Mouse (Mus musculus) intestine, embryonic 16.5 days (tissue): ENCODE data around the gene Lrrc8b. TPM values are rescaled to one million over a fixed set of nuclear protein-coding genes. Genes with fewer than 3 reads are reported as not detected.

Source experiments
- ATAC-seq: fragments of 200-750 bp; cut with Nextera tagmentation; 2 replicates; pipeline ENCODE4 v1.8.0; 2017; ENCODE audit warnings: moderate TSS enrichment, moderate library complexity
- H3K27ac ChIP-seq: fragments of 300-500 bp; sonication (generic); 2 replicates; pipeline ENCODE4 v1.5.1; 2014; ENCODE audit warnings: mild to moderate bottlenecking, low read length
- H3K27me3 ChIP-seq: fragments of 300-500 bp; sonication (generic); replicated peaks from 2 replicates; pipeline ENCODE4 v1.6.1; 2014; ENCODE audit warnings: low read length, control low read depth, mixed read lengths; ENCODE audit not compliant: control insufficient read depth, insufficient read depth
- H3K36me3 ChIP-seq: fragments of 300-500 bp; sonication (generic); 2 replicates; pipeline ENCODE4 v1.6.1; 2014; ENCODE audit warnings: low read length, control low read depth; ENCODE audit not compliant: control insufficient read depth, insufficient read depth
- H3K4me1 ChIP-seq: fragments of 300-500 bp; sonication (generic); 2 replicates; pipeline ENCODE4 v1.6.1; 2014; ENCODE audit warnings: low read length, control low read depth, mixed read lengths; ENCODE audit not compliant: control insufficient read depth, insufficient read depth
- H3K4me2 ChIP-seq: fragments of 300-500 bp; sonication (generic); 2 replicates; pipeline ENCODE4 v1.6.1; 2014; ENCODE audit warnings: low read depth, low read length, control low read depth
- H3K4me3 ChIP-seq: fragments of 300-500 bp; sonication (generic); 2 replicates; pipeline ENCODE4 v1.5.1; 2014; ENCODE audit warnings: mild to moderate bottlenecking, low read length
- H3K9ac ChIP-seq: fragments of 300-500 bp; sonication (generic); 2 replicates; pipeline ENCODE4 v1.6.1; 2014; ENCODE audit warnings: low read depth, low read length
- H3K9me3 ChIP-seq: fragments of 300-500 bp; sonication (generic); 2 replicates; pipeline ENCODE4 v1.6.1; 2016; ENCODE audit warnings: low read length, control low read depth; ENCODE audit not compliant: control insufficient read depth
- WGBS: fragments of 180-500 bp; shearing (Covaris S2); extraction: QIAGEN DNeasy Blood & Tissue Kit; methylation state at CpG from one replicate; pipeline ENCODE4 v1.1.7; 2014; 5-methylcytosine and 5-hydroxymethylcytosine counted together
- polyA plus RNA-seq: library from polyadenylated mRNA; unstranded; fragments of >200 nt; fragmentation: Nextera tagmentation; extraction: Ambion mirVana; gene quantifications from 2 replicates; pipeline ENCODE4 v1.2.1, GENCODE M21; 2015

Gene Lrrc8b
- polyA plus RNA-seq, 1 experiment from 2014 or later: 3.1 TPM

- Histone ChIP-seq H3K36me3 (no peaks in the 10 kb centered on the region), H3K4me3 (no peak overlapping the region), H3K27ac (no peak overlapping the region), H3K9ac (no peak overlapping the region), H3K4me2 (no peak overlapping the region), H3K4me1 (peaks cover 7% of the 10 kb centered on the region; the same call in 1 of the 2 replicates), H3K9me3 (no peaks in the 10 kb centered on the region), H3K27me3 (no peaks in the 10 kb centered on the region)
- ATAC-seq: no peak
- WGBS: 73% methylated on average over 8 of the region's 8 CpGs
Observed at GRCm38 (mm10) chr5:105417217-105417616, 1.6 kb downstream of the Lrrc8b start.

- Histone ChIP-seq H3K9ac (no peak overlapping the region), H3K9me3 (no peaks in the 10 kb centered on the region), H3K4me3 (no peak overlapping the region), H3K36me3 (no peaks in the 10 kb centered on the region), H3K4me1 (peaks cover 7% of the 10 kb centered on the region; the same call in 1 of the 2 replicates), H3K27ac (peak overlapping the region; percentile 26), H3K4me2 (peak overlapping the region; percentile 14; the same call in 1 of the 2 replicates), H3K27me3 (no peaks in the 10 kb centered on the region)
- ATAC-seq: peak; percentile 29
- 61% methylated on average over 7 of the region's 7 CpGs for WGBS
Observed at GRCm38 (mm10) chr5:105418364-105418763, 2.8 kb downstream of the Lrrc8b start.

- Histone ChIP-seq H3K4me1 (peaks cover 7% of the 10 kb centered on the region; the same call in 1 of the 2 replicates), H3K27ac (peak overlapping the region; percentile 26), H3K4me3 (no peak overlapping the region), H3K9me3 (no peaks in the 10 kb centered on the region), H3K27me3 (no peaks in the 10 kb centered on the region), H3K36me3 (no peaks in the 10 kb centered on the region), H3K4me2 (peak overlapping the region; percentile 14; the same call in 1 of the 2 replicates), H3K9ac (no peak overlapping the region)
- ATAC-seq: no peak
- WGBS: 74% methylated on average over 5 of the region's 5 CpGs
Observed at GRCm38 (mm10) chr5:105418851-105419250, 3.3 kb downstream of the Lrrc8b start.

GRCm38 (mm10) chr5:105425587-105425986 lies 10.0 kb downstream of the Lrrc8b start:
- Histone ChIP-seq H3K9ac (no peak overlapping the region), H3K4me1 (no peaks in the 10 kb centered on the region; the same call in 1 of the 2 replicates), H3K27ac (no peak overlapping the region), H3K9me3 (no peaks in the 10 kb centered on the region), H3K27me3 (no peaks in the 10 kb centered on the region), H3K4me3 (no peak overlapping the region), H3K36me3 (no peaks in the 10 kb centered on the region), H3K4me2 (no peak overlapping the region)
- 93% methylated on average over 2 of the region's 2 CpGs for WGBS
- no peak for ATAC-seq

GRCm38 (mm10) chr5:105427326-105427725 lies 11.8 kb downstream of the Lrrc8b start:
- no peaks in the 10 kb centered on the region for H3K27me3 ChIP-seq
- H3K4me3 ChIP-seq: no peak overlapping the region
- H3K36me3 ChIP-seq: no peaks in the 10 kb centered on the region
- no peak overlapping the region for H3K27ac ChIP-seq
- H3K4me1 ChIP-seq: no peaks in the 10 kb centered on the region; the same call in 1 of the 2 replicates
- no peaks in the 10 kb centered on the region for H3K9me3 ChIP-seq
- H3K9ac ChIP-seq: no peak overlapping the region
- no peak overlapping the region for H3K4me2 ChIP-seq
- WGBS: 78% methylated on average over 7 of the region's 7 CpGs
- no peak for ATAC-seq

- 71% methylated on average over 12 of the region's 12 CpGs for WGBS
Observed at GRCm38 (mm10) chr5:105428265-105428974, 12.8 kb downstream of the Lrrc8b start.

GRCm38 (mm10) chr5:105430148-105430547 lies 14.6 kb downstream of the Lrrc8b start:
- Histone ChIP-seq H3K27me3 (no peaks in the 10 kb centered on the region), H3K9ac (no peak overlapping the region), H3K4me2 (no peak overlapping the region), H3K27ac (no peak overlapping the region), H3K4me1 (no peaks in the 10 kb centered on the region; the same call in 1 of the 2 replicates), H3K4me3 (no peak overlapping the region), H3K36me3 (no peaks in the 10 kb centered on the region), H3K9me3 (no peaks in the 10 kb centered on the region)
- 88% methylated on average over 8 of the region's 8 CpGs for WGBS
- no peak for ATAC-seq

More at GRCm38 (mm10) chr5:105428265-105428974, 12.8 kb downstream of the Lrrc8b start:
- Histone ChIP-seq H3K36me3 (no peaks in the 10 kb centered on the region), H3K4me1 (no peaks in the 10 kb centered on the region; the same call in 1 of the 2 replicates), H3K4me3 (no peak overlapping the region), H3K27me3 (no peaks in the 10 kb centered on the region), H3K4me2 (no peak overlapping the region; the same call in 1 of the 2 replicates), H3K27ac (no peak overlapping the region), H3K9ac (no peak overlapping the region), H3K9me3 (no peaks in the 10 kb centered on the region)
- ATAC-seq: no peak

- H3K27me3 ChIP-seq: no peaks in the 10 kb centered on the region
- H3K9me3 ChIP-seq: no peaks in the 10 kb centered on the region
- H3K4me3 ChIP-seq: no peak overlapping the region
- peak; percentile 87 for ATAC-seq
- no peak overlapping the region for H3K9ac ChIP-seq
- 71% methylated on average over 5 of the region's 5 CpGs for WGBS
- peaks cover 12% of the 10 kb centered on the region for H3K4me1 ChIP-seq
- H3K4me2 ChIP-seq: no peak overlapping the region
- H3K36me3 ChIP-seq: no peaks in the 10 kb centered on the region
- no peak overlapping the region for H3K27ac ChIP-seq
Observed at GRCm38 (mm10) chr5:105439608-105440007, 24.0 kb downstream of the Lrrc8b start.

GRCm38 (mm10) chr5:105440992-105441535 lies 25.5 kb downstream of the Lrrc8b start:
- Histone ChIP-seq H3K36me3 (no peaks in the 10 kb centered on the region), H3K4me2 (no peak overlapping the region), H3K27ac (no peak overlapping the region), H3K27me3 (no peaks in the 10 kb centered on the region), H3K9ac (no peak overlapping the region), H3K9me3 (no peaks in the 10 kb centered on the region), H3K4me1 (peaks cover 12% of the 10 kb centered on the region), H3K4me3 (no peak overlapping the region)
- ATAC-seq: no peak
- 61% methylated on average over 9 of the region's 9 CpGs for WGBS
